Mouse (Mus musculus) left cerebral cortex, adult 18-20 months (tissue): ENCODE data around the gene Nipal4. TPM values are rescaled to one million over a fixed set of nuclear protein-coding genes. Genes with fewer than 3 reads are reported as not detected.

Source experiments
- DNase-seq, 2 experiments: peaks; one replicate each; pipeline ENCODE4 v3.0.0; 2021 to 2022; ENCODE audit warnings: low spot score in 2 of 2, mixed read lengths in 1 of 2
- total RNA-seq, 2 experiments: library from RNA; stranded (reverse); gene quantifications; 2 replicates each; pipeline ENCODE4 v1.2.3; 2021

The Nipal4 gene
- total RNA-seq, 2 experiments from 2014 or later: 1.1 to 1.5 TPM

DNA sequence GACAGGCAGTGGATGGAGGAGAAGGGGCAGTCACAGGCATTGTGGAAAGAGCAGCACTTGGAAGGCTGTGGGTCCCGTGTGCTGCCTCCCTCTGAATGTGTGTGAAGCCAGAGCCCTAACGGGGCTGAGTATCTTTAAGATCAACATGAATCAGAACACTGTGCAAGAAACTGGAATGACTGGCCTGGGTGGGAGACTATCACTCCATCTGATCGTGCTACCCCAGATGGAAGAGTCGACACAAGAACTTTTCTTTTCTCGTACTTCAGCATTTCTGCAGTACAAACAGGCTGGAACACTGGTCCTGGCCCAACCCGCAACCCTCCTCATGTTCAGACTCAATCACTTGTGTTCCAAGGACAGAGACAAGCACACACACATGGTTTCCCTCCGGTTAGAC lies 2.2 kb upstream of the Nipal4 start:
- no peak for DNase-seq

DNA sequence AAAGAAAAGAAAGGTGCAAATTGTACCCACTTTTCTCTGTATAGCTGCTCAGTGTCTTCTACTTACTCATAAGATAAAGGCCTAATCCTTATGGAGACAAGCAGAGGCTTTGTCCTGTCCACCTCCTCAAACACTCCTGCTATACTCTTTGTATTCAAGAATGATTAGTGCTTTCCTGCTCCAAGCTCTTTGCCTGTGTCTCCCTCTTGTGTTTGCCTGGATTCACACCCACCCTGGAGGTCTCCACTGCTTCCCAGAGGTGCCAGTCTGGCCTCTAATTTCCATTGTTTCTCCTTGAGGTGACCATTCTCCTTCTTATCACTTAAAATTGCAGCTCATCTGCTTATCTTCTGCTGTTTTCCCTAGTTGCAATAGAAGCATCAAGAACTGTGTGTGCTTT lies 8.8 kb downstream of the Nipal4 start:
- DNase-seq: no peak

DNA sequence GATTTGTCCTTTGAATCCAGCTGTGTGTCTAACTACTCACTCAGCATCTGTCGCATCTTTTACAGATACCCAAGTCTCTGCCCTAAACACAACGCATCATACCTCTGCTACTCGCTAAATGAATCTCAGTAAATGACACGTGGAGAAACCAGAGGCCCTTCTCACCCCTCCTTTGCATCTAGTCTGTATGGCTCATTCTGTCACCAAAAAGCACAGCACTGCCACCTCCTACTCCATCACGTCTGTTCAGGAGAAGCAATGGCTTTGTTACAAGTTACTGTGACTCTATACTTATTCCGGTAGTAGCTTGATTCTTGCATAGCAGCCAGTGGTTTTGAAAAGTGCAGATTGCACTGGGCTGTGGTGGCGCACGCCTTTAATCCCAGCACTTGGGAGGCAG lies 9.4 kb downstream of the Nipal4 start:
- DNase-seq: peak; percentile 25 to 40

DNA sequence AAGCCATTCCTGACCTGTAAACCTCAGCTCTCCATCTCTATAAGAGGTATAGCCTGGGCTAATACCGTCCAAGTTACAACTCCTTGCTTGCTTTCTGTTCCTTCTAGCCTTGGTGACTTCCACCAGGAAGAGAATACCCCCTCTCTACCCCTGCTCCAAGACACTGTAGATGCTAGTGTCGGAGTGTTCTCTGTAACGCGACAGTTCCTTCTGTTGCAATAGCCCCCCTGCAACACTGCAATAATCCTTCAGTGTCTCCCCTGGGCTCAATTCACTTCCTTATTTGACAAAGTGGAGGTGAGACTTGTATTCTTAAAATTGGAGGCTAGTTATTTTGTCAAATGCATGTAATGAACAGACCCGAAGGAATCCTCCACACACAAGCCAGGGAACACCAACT lies 19.7 kb downstream of the Nipal4 start:
- no peak for DNase-seq

DNA sequence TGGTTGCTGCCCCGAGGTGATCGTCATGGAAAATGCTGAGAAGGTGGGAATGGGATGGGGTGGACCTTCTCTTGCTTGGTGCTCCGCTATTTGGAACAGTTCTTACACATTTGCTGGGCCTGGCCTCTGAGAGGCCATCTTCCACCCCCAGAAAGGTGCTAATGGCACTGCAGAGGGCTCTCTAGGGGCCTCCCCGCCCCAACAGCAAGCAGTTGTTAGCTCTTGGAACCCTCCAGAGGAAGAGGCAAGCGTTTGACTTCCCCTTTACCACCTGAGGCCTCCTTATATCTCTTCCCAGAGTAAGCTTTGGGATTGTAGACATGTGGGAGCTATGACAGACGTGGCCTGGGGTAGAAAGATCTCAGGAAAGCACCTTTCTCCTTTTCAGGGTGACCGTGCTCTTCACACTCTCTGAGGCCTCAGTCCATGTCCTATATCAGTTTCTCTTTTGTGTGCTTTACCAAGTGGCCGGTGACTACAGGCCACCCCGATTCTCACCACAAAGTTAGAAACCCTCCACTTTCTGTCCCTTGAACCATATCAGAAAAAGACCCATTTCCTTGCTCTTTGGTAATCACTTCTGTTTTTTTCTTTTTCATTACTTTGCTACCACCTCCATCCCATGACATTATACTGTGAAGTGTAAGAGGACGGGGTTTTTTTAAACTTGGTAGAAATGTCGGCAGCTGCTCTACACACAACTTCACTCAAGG lies 21.0 kb downstream of the Nipal4 start:
- DNase-seq: no peak

DNA sequence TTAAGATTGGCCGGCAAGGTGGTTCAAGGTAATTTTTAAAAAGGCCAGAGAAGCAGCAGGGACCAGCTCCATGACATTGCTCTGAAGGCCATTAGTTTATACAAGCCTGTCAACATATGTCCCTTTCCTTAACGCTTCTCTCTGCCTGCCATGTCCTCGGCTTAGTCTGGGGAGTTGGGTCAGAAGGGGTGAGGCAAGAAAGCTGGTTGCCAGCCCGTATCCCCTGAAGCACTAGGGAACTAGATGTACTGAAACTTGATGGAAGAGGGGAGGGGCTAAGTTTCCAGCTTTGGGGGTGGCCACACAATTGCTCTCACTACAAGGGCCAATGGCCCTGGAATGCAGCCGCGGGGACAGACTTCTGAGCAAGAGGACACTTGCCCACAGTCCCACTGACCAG lies 23.0 kb downstream of the Nipal4 start:
- DNase-seq: no peak

DNA sequence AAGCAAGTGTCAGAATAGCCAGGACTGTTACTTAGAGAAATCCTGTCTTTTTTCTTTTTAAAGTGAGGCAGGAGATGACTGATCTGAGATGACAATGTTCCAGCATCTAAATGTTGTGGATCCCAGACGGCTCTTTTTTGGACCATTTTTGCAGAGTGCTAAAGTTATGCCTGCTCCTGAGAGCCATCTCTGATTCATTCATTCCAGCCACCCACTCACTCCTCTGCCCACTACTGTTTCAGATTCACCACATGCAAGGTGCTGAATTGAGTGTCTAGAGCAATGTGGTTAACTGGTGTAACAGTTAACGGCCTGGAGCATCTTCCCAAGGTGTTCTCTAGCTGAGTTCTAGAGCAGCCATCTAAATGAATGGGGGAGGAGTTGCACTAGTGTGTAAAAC lies 31.4 kb downstream of the Nipal4 start:
- peak; percentile 62 to 77 for DNase-seq

DNA sequence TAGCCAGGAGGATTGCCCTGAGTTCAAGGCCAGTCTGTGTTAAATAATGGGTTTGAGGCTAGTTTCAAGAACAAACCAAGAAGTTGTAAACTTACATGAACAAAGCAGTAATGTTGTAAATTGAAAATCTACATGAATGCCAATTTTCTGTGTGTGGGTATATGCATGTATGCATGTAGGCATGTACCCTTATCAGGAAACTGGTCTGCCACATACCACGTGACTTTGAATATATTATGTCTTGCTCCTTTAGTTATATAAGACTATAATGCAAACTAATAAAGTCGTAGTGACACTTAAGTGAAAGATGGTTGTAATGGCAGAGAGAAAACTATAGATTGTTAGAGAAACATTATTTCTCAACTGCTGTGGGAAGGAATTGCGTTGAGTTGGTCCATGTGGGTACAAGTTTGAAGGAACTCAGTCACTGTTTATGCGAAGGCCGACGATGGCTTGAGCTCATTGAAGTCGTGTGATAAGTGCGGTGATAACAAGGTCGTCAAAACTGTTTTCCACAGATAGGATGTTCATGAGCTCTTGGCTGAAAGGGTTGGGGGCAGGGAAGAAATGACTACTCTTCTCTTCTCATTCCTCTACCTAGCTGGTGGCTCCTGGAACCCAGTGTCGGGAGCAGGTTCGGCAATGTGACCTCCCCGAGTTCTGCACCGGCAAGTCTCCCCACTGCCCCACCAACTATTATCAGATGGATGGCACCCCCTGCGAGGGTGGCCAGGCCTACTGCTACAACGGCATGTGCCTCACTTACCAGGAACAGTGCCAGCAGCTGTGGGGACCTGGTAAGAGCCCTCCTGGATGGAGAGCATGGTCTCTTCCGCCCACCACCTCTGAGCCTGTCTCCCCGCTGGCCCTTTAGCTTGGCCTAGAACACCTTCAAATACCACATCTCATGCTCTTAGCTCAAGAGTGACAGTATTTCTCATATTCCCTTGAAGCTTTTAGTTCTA lies 35.0 kb downstream of the Nipal4 start:
- no peak for DNase-seq

DNA sequence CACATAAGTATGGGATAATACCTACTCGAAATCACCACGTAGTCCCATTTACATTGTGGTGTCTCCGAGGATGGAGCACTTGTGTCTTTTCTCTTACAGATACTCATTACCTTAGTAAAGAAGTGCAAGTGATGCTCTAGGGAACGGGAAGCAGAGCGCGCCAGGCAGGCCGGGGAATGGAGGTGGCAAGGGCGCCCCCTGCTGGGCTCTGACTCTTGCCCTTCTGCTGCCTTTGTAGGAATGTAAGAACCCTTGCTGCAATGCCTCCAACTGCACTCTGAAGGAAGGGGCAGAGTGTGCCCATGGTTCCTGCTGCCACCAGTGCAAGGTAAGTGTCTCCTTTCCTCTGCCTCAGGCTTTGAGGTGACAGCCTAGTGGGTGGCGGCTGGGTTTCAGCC lies 37.8 kb downstream of the Nipal4 start:
- DNase-seq: peak; percentile 64 to 72

DNA sequence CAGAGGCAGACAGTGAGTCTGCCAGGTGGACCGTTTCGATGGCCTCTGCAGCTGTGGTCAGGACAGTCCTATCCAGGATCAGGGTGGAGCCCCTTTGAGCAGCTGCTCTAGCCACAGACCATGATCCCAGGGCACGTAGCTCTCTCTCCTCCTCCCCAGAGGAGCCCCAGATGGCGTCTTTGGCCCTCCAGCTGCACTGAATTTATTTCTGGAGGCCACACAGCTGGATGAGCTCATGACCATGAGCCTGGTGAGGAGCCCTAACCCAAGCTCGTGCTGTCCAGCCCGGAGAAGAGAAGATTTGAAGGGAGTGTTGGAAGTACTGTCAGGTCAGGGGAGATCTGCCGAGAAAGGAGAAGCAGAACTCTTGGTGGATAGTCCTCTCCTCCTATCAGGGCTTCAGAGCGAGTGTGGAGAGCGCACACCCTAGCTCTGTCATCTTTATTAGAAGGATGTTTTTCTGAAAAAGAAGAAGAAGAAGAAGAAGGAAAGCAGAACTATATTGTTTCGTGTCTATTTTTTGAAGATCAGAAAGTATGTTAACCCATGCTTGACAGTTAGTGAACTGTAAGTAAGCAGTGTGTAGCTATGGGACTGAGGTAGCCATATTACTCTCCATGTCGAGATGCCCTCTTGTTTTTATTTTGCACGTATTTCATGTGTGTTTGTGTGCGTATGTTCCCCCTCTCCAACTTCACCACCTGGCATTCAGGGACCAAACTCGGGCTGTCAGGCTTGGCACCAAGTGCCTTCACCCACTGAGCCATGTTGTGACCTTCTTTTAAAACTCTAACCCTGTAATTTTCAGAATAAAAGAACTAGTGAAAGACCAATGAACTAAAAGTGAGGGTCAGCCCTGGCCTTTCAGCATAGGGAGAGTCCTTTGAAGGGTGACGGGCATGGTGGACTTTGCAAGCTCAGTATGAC lies 38.4 kb downstream of the Nipal4 start:
- DNase-seq: no peak

DNA sequence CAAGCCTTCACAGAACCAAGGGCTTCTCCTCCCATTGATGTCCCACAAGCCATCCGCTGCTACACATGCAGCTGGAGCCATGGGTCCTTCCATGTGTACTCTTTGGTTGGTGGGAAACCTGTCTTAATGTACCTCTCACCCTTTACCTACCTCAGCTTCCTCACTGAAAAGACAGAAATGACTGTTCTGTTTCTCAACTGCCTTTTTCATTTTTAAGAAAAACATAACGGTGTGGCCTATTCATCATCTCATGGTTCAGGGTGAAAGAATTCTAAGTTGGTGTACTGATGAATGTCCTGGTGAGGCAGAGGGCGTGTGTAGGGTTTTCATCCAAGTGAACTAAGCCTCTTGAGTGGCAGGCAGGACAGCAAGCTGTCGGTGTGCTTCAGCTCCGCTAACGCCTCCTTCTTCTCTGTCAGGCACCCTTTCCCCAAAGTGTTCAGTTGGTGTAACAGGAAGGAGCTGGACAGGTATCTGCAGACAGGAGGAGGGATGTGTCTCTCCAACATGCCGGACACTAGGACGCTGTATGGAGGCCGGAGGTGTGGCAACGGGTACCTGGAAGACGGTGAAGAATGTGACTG lies 39.4 kb downstream of the Nipal4 start:
- DNase-seq: no peak

DNA sequence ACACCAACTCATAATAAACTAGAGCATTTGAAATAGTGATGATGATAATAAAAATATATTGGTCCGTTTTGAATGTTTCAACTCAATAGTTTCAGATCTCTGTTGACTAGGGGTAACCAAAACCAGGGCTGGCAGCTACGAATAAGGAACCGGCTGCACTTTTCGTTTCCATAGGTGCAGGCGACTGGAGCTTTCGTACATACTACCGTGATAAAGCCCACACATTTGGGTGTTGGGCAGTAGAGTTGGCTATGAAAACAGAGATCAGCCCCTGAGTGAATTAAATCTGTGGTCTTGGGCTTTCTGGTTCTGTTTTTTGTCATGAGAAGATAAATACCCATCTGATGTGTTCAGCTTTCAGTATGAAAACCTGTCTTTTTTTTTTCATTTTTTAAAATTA lies 40.0 kb downstream of the Nipal4 start:
- DNase-seq: no peak

DNA sequence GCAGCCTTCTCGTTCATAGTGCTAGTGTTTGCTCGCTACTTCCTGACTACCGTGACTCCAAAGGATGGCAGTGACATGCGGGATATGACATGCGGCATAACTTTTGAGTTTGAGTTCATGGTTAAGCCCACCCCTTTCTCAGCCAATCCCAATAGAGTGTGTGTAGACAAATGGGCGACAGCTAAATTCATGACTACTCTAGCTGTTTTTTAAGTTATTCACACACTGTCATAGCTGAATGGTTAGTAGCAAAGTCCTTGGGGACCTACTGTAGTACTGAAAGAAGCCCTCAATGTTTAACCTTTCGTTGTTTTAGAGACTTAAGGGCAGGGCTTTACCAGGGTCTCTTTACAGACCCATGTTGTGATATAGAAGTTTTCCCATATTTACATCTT lies 40.5 kb downstream of the Nipal4 start:
- DNase-seq: no peak

DNA sequence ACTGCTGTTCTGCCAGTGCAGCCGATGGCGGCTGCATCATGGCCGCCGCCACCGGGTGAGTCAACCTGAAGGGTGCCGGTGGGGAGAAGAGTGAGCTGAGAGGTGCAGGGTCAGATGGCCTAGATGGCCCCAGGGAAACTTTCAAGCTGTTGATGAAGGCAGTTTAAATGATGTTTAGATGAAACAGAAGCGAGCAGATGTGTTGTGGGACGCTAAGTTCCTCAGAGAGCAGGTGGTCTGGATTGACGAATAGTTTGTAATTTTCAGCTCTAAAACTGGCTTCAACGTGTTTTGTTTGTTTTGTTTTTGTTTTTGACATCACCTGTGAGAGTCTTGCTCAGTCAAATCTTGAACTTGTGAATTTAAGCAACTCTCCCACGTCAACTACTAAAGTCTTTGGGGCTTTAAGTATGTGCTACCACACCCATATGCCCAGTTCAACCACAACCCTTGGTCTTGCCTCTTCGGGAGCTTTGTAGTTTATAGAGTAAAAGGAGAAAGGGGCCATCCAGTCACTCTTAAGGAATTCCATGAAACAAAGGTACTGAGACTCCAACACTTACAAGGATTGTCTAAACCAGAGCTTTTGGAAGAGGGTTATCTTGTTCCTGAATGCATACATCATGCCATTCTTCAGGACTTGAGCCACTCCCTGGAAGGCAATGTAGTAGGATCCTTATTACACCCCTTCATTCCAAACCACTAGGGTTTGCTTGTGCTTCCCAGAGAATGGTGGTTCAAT lies 41.0 kb downstream of the Nipal4 start:
- DNase-seq: no peak

DNA sequence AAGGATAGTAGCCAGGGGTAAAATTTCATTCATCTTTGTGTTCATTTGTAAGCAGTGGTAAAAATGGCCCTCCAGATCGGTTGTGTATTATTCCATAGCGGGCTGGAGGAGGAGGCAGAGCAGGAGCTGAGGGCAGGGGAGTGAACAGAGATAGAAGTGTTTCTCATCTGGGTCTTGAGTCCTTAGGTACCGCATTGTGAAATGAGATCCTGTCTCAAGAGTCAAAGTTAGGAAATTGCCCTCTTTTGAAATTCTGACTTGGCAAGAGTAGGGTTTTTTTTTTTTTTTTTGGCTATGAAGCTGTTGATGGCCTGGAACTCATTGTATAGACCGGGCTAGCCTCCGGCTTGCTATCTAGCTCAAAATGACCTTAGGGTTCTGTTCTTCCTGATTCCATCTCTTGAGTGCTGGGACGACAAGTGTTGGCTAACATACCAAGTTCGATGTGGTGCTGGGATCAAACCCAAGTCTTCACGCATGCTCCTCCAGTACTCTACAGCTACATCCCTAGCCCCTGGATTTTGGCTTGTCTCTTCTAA lies 42.9 kb downstream of the Nipal4 start:
- DNase-seq: no peak

DNA sequence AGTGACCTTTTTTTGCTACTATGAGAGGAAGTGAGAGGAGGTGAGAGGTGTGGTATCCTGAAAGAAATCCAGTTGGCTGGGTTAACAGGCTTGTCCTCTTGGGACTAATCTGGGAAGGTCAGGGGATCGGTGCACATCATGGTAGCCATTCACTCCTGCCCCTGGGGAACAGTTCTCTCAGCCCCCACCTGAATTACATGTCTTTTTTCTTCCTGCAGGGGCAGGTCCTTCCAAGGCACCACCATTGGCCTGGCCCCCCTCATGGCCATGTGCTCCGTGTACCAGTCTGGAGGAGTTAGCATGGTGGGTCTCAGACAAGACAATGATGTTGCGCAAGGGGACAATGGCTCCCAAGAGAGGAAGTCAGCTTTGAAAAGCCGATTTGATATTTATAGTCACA lies 43.4 kb downstream of the Nipal4 start:
- no peak for DNase-seq

DNA sequence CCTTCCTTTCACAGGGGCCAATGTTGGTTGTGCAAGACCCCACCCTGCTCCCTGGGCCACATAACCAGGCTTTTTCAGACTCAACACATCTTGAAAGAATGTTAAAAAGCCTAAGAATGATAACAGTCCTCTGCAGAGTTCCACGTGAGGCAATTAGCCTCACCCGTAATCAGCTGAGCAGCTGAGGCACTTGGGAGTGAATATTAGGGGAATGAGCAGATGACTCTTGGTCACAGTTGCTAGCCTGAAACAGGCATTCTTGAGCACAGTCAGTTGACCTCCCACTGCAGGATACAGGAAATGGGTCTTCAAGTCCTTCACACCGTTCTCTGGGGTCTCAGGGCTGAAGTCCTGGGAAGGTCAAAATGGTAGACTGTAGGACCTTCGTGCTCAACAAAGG lies 44.6 kb downstream of the Nipal4 start:
- no peak for DNase-seq

DNA sequence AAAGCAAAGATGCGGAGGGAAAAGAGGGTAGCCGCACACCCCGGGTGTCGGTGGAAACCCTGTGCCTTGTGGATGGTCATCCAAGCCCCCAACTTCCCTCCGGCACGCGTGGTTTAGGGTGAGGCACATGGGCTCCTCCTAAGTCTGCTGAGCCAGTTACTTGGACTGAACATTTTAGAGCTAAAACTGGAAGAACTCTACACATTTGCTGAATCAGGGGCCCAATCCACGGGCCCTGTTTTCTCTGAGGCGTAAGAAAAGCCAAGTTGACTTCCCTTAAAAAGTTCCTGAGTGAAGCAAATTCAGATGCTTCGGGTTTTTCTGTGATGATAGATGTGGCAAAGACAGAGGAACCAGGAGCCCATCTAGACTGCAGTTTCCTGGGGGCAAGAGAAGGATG lies 46.2 kb downstream of the Nipal4 start:
- DNase-seq: no peak

DNA sequence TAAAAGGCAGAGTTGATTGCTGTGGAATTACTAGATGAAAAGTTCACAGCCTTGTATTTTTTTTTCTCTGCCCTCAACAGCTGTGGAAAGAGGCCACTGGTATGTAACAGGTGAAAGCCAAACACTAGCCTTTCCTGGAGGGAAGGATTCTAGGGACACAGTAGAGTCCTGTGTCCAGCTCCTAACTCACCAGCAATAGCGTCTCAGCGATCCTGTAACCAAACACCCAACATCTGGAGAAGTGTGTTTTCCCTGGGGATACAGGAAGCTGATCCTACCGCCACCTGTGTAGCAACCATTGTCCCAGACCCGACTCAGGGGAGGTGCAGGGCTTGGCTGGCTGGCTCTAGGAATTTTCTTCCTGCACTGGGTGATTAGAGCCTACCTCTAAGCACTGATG lies 46.7 kb downstream of the Nipal4 start:
- DNase-seq: no peak

DNA sequence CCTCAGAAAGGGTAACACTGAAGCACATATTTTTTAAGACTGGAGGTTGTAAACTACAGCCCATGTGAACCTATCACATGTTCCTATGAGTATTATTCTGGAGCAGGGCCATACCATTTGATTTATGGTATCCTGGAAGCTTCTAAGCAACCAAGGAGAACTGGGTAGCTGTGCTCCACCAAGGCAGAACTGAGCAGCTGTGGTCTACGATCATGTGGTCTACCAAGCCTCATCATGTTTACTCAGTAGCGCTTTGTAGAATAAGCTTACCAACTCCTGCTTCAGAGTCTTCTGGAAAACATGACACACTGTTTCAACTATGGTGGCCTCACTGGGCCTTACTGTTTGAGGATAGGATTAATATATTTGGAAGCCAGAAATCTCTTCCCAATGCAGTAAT lies 49.8 kb downstream of the Nipal4 start:
- no peak for DNase-seq
